Mouse (Mus musculus) megakaryocyte, embryonic 14.5 days (primary cell): Measurements from ENCODE around the gene Bud23.

Experiments used
- FLI1 ChIP-seq: IDR thresholded peaks from 2 replicates; pipeline ENCODE4 v1.6.1; 2012; ENCODE audit warnings: low read length, inconsistent platforms, mixed read lengths
- GATA1 ChIP-seq: IDR thresholded peaks from 3 replicates; pipeline ENCODE4 v1.6.1; 2012; ENCODE audit warnings: mixed read lengths, low read length, inconsistent platforms, borderline replicate concordance

GRCm38 (mm10) chr5:135086871-135087270 is 22.1 kb upstream of the Bud23 start:
- TF ChIP-seq GATA1 (no peak), FLI1 (no peak)
